Mouse (Mus musculus) 3T3-L1 (cell line): Measurements from ENCODE around the gene Slain1.
"Not testable (repeated sequence)": the region's sequence is repeated elsewhere in the genome, so short reads cannot be mapped to it uniquely, and the experiment has no call there.

Experiments used
- DNase-seq: peaks from one replicate; pipeline ENCODE4 v3.0.0-alpha.2; 2015; ENCODE audit warnings: low read depth, low spot score

Slain1 gene

DNA sequence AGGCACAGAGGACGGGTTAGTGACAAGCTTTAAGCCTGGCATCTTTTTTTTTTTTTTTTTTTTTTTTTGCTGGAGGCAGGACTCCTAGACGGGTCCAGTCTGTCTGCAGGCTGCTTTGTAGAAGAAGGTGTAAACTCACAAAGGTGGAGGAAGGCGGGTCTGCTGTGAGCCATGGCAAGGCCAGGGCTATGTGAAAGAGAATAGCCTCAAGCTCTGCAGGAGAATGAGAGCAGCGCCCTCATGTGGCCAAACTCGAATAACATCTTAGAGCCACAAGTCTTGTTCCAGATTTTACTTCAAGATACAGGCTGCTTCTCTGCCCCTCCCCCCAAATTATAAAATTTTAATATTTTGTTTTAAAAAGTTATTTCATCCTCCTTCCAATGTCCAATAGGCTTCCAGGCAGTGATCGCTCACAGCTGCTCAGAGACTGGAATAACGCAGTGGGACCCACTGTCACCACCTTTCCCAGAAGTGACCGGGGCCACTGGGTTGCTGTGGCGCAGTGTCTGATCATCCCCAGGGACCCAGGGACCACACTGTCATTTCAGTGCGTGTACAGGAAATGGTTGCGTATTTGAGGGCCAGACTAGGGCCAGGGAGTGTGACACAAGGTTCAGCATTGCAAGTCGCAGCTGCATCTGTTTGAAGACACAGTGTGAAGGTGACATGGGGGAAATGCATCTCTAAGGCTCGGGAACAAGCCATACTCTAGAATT lies 70.8 kb downstream of the Slain1 start:
- peak; percentile 38 for DNase-seq

DNA sequence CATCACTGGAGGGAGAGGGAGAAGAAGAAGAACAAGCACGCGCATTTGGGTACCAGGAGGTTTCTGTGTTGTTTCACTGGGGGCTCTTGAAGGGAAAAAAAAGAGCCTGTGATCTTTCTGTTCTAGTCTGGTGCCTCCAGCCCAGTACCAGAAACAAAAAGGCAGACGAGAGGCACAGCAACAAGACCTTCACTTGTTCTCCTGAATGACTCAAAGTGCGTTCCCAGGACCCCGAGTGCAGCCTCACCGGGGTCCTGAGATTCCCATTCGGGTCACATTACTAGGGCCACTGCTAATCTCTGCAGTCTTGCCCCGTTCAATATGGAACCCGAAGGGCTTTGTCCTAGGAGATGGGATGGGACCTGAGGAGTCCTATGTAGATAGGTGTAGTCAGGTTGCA lies 73.3 kb downstream of the Slain1 start:
- no peak for DNase-seq

DNA sequence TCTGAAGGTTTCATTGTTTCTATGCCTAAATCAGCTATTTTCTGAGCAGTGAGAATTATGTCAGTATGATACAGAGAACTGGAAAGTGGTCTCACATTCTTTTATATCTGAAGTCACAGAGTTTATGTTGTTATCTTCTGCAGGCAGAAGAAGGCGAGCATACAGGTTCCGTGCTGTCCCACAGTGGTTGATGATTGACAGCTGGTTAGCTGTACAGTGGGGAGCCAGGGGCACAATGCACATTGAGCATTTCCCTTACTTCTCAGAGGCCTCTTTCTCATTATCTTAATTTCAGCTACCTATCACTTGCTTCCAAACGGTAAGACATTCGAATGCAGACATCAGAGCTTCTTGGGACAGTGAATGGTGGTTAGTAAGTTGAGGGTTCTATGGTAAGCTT lies 73.8 kb downstream of the Slain1 start:
- no peak for DNase-seq

DNA sequence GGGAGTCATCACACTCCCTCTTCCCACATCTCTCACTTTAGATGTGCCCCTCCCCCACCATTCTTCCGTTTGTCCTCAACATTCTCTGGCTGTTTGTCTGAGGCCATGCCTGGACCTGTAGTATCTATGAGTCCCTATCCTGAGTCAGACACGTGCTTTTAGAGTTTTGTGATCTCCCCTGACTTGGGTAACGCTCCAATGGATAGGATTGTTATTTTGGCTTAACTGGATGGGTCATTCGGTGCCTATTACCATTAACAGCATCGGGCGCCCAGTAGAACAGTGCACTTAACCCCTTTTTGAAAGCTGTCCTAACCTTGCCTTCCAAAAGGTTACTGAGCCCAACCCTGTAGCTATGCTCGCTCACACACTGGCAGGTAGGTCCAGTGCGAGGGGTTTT lies 78.5 kb downstream of the Slain1 start:
- DNase-seq: no peak

DNA sequence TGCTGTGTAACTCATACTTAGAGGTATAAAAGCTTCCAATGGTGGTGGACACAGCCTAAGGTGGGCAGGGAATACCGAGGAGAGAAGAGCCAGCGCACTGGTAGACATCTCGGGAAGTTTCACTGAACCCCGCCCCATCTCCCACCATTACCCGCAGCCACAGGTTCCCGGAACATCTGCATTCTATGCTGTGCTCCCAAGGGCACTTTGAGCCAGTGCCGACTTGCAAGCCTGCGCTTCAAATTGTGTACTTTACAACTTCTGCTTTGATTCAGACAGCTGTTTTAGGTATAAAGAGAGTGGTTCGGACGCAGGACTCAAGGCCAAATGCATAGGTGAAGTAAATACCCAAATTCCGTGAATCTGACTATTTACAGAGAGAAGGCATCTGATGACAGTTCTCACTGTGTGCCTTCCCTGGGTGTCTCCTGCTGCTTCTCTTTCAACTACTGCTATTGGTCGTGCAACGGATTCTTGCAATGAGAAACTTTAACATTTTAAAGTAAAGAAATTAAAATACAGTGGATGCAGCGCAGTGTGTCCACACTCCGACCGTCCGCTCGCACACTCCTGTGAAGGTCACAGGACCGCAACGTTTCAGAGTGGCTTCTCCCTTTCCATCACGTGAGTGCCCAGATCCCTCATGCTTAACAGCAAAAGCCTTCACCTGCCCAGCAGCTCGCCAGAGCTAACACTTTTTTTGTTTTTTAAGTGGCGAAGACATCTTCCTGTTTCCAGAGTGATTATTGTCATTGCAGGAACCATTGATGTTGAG lies 79.1 kb downstream of the Slain1 start:
- DNase-seq: no peak

DNA sequence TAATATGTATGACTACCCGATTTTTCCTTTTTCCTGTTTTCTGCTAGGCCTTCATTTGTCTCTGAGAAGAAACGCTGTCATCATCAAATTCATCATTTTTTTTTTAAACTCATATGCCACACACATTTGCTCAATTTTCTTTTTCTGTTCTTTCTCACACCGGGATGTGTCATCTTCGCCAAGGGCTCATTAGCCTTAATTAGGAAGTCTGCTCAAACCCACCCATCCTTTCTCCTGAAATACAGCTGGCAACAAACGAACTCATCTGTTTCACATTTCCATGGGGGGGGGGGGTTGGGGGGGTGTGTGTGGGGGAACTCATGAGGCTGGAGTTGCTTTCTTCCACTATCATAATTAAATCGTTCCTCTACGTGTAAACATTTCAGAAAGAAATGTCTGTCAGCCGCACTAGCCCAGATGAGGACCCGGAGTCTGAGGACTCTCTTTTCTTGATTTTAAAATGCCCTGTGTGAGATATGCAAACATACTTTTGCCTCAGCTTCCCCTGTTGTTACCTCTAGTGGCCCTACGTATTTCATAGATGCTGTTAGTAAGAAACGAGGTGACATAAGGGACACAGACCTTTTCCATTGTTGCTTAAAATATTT lies 79.8 kb downstream of the Slain1 start:
- DNase-seq: no peak

DNA sequence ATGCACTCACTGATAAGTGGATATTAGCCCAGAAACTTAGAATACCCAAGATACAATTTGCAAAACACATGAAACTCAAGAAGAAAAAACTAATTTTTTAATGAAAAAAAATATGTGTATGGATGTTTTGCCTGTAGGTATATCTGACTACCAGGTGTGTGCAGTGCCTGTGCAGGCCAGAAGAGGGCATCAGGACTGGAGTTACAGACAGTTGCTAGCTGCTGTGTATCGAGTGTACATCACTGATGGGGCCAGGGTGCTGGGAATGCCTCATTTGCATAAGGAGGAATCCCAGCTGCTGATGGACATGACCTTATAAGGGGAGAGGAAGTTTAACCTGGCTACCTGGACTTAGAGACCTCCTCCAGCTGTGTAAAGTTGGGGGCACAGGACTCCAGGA lies 82.6 kb downstream of the Slain1 start:
- DNase-seq: no peak

DNA sequence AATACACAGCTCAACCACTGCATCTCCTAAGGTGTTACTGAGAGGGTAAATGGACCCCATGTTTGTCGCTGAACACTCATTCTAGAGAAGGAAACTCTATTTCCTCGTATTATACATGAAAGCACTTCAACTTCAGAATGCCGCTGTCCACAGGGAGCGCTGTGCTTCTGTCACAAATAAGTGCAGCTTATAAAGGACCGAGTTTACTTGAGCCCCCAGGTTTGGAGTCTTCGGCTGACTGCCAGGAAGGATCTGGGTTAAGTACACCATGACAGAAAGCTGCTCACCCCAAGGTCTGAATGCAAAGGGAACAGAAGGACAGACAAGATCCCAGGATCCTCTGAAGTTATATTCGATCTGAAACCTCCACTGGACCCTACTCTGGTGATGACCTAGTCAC lies 91.2 kb downstream of the Slain1 start:
- no peak for DNase-seq

DNA sequence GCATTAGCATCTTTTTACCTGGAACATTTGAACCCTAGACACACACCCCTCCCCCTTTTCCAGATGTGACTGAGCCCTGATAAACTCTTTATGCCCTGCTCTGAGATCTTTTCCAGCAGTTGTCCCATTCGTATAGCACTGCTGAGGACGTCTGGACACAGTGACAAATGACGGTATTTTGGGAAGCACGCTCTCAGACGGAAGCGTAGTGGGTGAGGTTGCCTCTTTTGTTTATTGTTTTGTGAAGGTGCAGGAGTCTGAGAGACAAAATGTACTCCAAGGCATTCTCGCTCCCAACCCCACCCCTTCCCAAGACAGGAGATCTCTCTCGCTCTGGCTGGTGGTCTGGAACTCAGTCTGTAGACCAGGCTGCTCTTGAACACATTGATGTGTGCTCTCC lies 92.1 kb downstream of the Slain1 start:
- no peak for DNase-seq

DNA sequence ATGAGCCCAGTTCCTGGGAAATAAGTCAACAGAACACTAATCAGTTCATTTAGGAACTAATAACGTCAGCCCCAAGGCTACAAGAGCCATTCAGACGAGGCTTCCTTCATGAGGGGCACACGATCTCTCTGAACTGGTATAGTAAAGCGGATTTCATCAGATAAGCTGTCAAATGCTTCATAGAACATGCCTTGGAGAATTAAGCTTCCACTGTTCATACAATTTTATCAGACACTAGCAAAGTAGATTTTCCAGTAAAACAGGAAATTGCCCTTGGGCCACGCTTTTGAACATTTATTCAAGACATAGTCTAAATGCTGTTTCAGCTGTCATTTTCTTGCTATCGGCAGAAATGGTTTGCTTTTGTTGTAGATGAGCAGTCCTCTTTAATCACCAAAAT lies 97.3 kb downstream of the Slain1 start:
- no peak for DNase-seq

DNA sequence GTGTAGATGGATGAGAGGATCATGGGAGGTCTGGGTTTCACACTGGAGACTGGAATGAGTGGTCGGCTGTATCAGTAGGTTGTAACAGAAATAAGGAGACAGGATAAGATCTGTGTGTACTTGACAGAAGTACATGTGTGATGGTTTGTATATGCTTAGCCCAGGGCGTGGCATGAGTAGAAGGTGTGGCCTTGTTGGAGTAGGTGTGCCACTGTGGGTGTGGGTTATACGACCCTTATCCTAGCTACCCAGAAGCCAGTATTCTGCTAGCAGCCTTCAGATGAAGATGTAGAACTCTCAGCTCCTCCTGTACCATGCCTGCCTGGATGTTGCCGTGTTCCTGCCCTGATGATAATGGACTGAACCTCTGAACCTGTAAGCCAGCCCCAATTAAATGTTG lies 100.6 kb downstream of the Slain1 start:
- not testable (repeated sequence) for DNase-seq

DNA sequence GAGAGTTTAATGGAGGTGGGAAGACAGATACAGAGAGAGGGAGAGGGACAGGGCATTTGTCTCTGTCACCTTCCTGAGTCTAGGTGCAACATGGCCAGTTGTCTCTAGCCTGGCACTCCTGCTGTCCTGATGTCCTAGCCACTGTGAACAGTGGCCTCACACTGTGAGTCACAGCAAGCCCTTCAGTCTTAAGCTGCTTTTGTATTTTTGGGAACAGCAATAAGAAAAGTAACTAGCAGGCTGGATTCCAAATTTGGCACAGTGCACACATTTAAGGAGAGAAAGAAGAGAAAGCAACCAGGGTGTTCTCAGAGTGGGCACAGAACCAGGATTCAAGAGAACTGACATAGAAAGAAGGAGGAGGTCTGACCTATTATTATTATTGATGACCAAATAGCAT lies 101.4 kb downstream of the Slain1 start:
- DNase-seq: no peak

DNA sequence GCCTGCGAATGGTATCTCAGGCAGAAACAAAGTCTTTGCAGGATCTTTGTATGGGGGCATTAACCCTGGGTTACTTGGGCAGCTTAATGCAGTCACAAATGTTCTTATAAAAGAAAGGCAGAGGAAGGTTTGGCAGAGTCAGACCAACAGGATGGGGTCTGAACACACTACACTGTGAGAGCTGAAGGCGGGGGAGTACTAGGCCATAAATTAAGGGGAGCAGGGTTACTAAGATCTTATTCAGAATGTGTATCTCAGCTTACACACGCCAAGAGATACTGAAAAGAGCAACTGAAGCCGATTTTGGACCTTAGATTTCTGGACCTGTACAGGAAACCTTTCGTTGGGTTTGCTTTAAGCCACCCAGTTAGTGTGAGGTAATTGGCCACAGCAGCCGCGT lies 102.7 kb downstream of the Slain1 start:
- no peak for DNase-seq

DNA sequence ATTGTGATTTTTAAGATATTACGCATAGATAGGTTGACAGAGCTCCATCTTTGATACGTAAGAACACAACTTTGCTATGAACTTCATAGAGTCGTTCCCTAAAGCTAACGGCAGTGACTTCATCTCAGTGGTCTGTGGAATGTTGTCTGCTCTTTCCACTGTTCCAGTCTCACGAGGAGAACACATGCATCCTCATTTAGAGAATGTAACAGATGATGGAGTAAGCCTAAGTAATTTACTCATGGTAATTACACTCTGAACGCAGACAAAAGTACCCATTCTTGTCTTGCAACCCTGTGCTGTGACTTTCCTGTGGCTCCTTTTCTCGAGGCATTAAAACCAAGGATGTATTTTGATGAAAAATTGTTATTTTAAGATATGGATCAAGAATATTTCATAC lies 104.0 kb downstream of the Slain1 start:
- no peak for DNase-seq

DNA sequence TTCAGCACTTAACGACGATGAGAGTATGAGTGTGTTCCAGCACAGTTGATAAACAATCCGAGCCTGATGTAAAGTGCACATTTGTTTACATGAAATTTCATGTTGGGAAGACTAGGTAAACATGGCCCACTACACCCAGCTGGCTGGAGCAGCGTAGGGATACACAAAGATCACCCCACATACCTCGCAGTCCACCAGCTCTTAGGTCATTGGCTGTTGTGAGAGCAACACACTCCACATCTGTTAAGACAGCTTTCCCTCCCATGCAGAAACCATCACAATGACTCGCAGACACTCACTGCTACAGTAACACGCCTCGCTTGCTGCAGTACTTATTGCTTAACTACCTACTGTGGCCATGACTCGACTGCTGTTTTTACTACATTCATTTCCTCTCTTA lies 104.4 kb downstream of the Slain1 start:
- no peak for DNase-seq
